Mouse (Mus musculus) T-helper 17 cell (primary cell): ENCODE measurements around the gene Nelfe.

Experiments
- in situ Hi-C, 2 experiments: fragments of 300-600 bp; cut with MboI, MseI; formaldehyde crosslinking; loops; 1 replicate in 1 of 2; 2 replicates in 1 of 2; pipeline ENCODE4 v1.15.1; 2025; ENCODE audit warnings: high pct_unique_total_duplicates in 2 of 2

Nelfe gene

GRCm38 (mm10) chr17:34840736-34841307 is 9.4 kb upstream of the Nelfe start:
- in situ Hi-C loops: loop anchor here (10.0 to 25.0 kb wide), 3 partner anchors 646 to 929 kb away; partner anchors contain the start of genes Daxx (in 1 of the 2), Platr17 (in 1 of the 2), Psmb8 (in 1 of the 2) and Tapbp (in 1 of the 2)

DNA sequence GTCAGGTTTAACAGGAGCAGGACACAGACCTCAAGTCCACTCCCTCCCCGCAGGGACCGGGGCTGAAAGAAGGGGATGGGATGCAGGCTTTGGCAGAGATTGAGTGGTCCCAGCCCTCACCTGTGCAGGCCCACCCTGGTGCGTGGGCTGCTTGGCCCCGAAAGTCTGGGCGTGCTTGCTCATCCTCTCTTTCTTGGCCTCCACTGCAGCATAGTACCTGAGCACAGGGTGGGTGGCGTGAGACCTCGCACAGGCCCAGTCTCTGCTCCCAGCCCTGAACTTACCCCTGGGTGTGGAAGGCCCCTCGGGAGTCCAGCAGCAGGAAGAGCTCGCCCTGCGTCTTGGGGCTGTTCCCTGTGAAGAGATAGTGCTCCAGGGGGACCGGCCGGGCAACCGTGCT is 5.3 kb upstream of the Nelfe start:
- in situ Hi-C loops: loop anchor here (10.0 to 25.0 kb wide), 3 partner anchors 650 to 933 kb away; partner anchors contain the start of genes Daxx (in 1 of the 2), Platr17 (in 1 of the 2), Psmb8 (in 1 of the 2) and Tapbp (in 1 of the 2)

DNA sequence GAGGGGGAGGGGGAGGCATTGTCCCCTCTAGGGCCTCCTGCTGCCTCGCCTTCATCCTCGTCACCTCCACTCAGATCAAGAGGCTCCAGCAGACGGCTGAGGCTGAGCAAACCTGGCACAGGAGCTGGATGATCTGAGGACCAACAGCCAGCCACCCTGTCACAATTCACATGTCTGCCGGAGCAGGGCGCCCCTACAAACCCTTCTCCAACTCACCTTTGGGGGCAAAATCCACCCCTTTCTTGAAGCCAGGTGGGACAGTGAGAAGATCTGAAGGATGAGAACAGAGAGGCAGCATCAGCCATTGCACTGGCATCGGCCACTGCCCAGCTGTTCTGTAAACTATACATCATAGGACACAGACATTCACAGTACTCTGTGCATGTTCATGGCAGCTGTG is 3.0 kb upstream of the Nelfe start:
- in situ Hi-C loops: loop anchor here (10.0 to 25.0 kb wide), 3 partner anchors 652 to 935 kb away; partner anchors contain the start of genes Daxx (in 1 of the 2), Platr17 (in 1 of the 2), Psmb8 (in 1 of the 2) and Tapbp (in 1 of the 2)

- in situ Hi-C loops: loop anchor here (10.0 to 25.0 kb wide), 3 partner anchors 653 to 935 kb away; partner anchors contain the start of genes Daxx (in 1 of the 2), Platr17 (in 1 of the 2), Psmb8 (in 1 of the 2) and Tapbp (in 1 of the 2)
Measured at GRCm38 (mm10) chr17:34847615-34848014, 2.6 kb upstream of the Nelfe start.

GRCm38 (mm10) chr17:34850517-34851125 is 430 bp downstream of the Nelfe start:
- in situ Hi-C loops: no loop called here

DNA sequence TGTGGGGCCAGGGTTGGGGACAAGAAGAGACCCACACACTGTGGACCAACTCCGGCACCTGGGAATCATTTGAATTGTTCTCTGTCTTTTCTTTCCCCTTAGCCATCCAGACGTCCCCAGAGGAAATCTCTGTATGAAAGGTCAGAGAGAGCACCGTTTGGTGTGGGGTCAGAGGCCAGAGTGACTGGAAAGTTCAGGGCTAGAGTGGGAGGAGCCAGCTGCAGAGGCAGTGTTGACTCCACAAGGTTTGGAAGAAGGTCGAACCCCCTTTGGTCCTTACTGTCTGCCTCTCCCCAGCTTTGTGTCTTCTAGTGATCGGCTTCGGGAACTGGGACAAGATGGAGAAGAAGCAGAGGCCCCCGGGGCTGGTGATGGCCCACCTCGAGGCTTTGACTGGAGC is 3.3 kb downstream of the Nelfe start:
- in situ Hi-C loops: no loop called here

GRCm38 (mm10) chr17:34854761-34855160 is 4.6 kb downstream of the Nelfe start:
- in situ Hi-C loops: no loop called here

- in situ Hi-C loops: no loop called here
Measured at GRCm38 (mm10) chr17:34855825-34856224, 5.6 kb downstream of the Nelfe start.

DNA sequence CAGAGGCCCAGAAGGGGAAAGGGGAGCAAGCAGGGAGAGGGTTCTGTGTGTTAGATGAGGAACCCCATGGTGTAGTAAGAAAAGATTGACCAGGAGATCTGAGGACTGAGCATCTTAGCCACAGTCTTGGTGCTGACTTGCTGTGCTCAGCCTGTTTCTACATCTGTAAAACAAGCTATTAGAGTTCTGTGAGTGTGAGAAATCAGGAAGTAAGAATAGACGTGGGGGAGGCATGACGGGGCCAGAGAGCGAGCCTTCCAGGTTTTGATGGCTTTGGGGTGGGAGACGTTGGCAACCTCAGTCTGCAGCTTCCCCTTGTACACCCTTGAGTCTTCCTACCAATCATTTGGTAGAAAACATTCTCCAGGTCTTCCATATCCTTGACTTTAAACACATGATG is 8.5 kb downstream of the Nelfe start:
- in situ Hi-C loops: no loop called here

- in situ Hi-C loops: loop anchor here in 1 of 2 experiments (5.0 kb wide), 1 partner anchor 52 kb away; the partner anchor contains the start of gene Slc44a4
Measured at GRCm38 (mm10) chr17:34860514-34860913, 10.3 kb downstream of the Nelfe start.

DNA sequence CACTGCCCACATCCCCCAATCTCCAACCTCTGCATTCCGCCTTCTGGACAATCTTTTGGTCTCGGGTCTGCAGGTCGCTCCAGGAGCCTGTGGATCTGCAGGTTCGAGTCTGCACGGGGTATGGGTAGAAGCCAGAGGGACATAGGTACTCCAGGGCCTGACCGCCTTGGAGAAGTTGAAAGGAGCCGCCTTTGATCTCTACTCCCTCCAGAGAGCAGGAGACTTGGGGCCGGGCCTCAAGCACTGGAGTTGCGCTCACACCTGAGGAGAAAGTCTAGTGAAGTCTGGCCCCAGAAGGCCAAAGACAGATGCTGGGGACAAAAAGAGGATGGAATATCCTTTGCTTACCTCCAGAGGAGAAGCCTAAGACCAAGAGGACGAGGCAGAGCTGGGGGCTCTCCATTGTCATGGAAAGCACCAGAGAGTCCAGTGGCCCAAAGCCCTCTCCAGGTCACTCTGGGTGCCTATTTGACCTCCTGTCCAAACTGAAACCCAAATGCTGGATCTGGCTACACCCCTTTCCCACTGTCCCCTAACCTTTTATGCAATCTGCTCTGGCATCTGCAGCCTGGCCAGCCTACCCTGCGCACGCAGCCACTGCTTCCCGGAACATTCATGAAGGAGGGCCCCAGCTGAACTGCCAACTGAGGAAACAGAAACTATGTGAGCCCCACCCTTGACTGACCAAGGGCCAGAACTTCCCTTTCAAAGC is 11.7 kb downstream of the Nelfe start:
- in situ Hi-C loops: loop anchor here in 1 of 2 experiments (5.0 kb wide), 1 partner anchor 50 kb away; the partner anchor contains the start of gene Slc44a4

DNA sequence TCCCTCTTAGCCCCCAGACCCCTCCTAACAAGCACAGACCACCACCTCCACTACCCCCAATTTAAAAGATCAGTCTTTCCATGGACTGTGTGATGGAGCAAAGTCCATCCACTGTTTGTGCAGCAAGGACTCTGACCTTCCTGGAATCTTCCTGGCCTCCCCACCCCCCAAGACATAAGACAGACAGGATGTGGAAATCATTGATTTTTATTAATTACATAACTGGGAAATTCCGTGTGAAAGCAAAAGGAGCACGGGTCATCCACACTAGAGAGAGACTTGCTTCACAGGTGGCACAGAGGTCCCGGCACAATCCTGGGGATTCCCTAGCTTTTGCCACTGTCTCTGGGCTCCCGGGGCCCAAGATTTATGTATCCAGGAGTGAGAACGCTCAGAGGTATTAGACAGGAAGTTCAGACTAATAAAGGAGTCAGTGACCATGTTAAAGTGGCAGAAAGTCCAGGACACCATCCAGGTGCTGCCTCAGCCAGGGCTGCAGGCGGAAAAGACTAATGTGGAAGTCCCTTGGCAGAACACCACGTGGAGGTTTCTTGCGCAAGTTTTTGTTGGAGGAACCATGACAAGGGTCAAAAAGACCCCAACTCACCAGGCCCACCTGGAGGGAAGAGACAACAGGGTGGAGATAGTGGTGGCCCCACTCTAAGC is 12.4 kb downstream of the Nelfe start, which contains the start of gene Cfb:
Gene Cfb, minus strand, starts transcription at position 103 of the 666 bp plus-strand sequence.
- in situ Hi-C loops: loop anchor here in 1 of 2 experiments (5.0 kb wide), 1 partner anchor 50 kb away; the partner anchor contains the start of gene Slc44a4

GRCm38 (mm10) chr17:34865981-34866380 is 15.8 kb downstream of the Nelfe start:
- in situ Hi-C loops: no loop called here

DNA sequence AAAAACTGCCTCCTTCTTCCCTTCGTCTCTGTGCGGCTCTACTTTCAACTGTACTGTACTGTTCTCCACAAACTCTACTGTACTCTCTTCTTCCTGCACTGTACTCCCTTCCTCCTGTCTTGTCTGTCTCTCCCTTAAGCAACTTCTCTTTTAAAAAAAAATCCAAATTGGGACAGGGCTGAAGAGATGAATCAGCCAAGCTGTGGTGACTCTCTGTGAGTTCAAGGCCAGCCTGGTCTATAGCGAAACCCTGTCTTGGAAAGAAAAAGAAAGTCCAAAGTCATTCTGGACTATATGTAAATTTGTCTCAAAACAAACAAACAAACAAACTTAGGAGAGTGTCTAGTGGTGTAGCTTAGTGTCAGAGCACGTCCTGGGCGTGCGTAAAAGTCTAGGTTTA is 24.1 kb downstream of the Nelfe start:
- in situ Hi-C loops: no loop called here

DNA sequence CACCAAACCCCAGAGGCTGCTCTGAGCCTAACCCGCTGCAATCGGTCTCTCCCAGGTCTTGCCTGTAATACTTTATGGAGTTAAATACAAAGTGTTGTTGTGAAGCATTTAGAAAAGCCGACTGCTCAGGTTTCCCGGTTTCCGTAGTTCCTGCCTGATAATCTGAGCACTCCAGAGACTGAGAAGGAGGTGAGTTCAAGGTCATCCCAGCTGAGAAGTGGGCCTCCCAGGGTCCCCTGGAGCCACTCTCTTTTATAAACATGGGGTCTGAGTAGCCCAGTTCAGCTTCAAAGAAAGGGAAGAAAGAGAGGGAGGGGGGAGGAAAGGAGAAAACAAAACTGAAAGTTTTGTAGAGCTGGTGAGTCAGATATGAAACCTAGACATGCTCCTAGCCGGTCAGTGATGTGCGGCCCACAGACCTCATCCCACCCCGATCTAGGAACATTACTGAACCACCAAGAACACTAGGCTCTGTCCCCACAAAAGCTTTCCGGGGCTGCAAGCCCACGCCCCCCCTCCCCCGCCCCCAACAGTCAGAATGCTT is 29.2 kb downstream of the Nelfe start, which contains the start of gene Zbtb12:
Gene Zbtb12, plus strand, starts transcription at position 148 of the 544 bp plus-strand sequence.
- in situ Hi-C loops: no loop called here

GRCm38 (mm10) chr17:34881166-34881565 is 31.0 kb downstream of the Nelfe start:
- in situ Hi-C loops: no loop called here

DNA sequence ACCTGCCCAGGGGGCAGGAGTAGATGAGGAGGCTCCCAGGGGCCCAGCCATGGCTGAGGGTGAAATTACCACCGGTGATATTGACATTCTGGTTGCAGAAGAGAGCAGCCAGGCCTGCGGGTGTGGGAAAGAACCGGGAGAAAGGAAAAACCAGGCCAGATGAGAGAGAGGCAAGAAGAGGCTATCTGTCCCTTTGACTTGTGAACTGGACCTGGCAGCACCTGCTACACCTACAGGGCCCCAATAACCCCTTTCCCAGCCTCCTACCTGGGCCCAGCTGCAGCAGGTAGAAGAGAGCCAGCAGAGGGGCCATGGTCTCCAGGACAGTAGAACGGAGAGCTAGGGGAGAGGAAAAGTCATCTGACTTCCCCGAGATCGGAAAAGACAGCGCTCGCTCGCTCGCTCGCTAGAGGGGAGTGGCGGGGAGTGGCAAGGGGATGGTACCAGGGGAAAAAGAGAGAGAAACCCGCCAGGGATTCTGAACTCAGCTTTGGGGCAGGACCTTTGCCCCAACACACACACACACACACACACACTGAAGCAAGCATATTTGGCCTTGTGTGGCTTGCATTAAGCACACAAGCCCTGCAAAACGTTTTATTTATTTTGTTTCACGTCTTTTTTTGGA is 31.6 kb downstream of the Nelfe start, which contains the start of gene Gm20547:
Gene Gm20547, minus strand, starts transcription at position 360 of the 628 bp plus-strand sequence.
- in situ Hi-C loops: no loop called here

DNA sequence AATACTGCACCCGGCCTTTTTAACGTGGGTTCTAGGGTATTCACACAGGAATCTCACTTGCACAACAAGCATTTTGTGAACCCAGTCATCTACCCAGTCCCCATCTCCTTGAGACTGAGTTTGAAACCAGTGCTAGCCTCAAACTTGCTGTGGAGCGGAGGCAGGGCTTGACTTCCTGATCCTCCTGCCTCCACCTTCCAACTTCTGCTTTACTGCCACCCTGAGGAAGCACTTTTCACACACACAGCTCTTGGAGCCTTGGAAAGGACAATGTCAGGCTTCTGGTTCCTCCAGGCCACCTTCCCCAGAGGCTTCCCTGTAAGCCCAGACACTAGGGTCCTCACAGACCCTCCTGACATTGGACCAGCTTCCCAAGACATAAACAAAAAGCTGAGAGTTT is 33.1 kb downstream of the Nelfe start:
- in situ Hi-C loops: no loop called here

DNA sequence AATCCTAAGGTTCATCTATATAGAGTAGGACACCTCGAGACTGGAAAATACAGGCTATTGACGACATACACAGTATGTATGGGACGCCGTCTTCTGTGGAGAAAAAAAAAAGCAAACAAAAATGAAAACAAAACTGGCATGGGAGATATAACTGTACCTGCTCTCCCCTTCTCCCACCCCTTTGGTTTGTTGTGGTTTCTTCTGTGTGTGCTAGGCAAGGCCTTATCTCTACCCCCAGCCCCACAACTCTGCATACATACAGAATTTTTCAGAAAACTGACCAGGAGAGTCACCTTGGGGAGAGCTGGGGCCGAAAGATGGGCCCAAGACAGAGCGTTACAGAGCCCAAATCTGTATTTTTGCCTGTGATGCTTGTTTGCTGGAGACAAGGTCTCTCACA is 34.5 kb downstream of the Nelfe start:
- in situ Hi-C loops: no loop called here

DNA sequence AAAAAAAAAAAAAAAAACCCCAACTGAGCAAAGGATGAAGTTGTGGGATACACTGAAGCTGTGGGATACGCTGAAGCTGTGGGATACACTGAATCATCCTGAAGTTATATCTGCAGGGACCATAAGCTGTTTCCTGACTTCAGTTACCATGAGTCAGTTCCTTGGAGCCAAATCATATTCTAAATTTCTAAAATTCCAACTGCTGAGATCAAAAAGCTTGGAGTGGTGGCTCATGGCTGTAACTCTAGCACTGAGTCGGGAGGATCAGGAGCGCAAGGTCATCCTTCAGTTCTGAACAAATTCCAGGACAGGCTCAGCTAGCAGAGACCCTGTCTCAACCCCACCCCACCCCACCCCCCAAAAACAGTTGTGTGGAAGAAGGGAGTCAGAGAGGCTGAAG is 35.4 kb downstream of the Nelfe start:
- in situ Hi-C loops: no loop called here
